Mouse (Mus musculus) cortical plate, adult 2 months (tissue): ENCODE results near the gene Irgm2.

Experiments
- CTCF ChIP-seq: fragments of 200-500 bp; IDR thresholded peaks from 2 replicates; pipeline ENCODE4 v1.5.1; 2011; ENCODE audit warnings: mild to moderate bottlenecking, control low read depth, low read length; ENCODE audit not compliant: insufficient read depth; ENCODE audit errors: extremely low read depth
- POLR2A ChIP-seq: fragments of 200-500 bp; IDR thresholded peaks from 2 replicates; pipeline ENCODE4 v1.6.1; 2011; ENCODE audit warnings: mild to moderate bottlenecking, low read length, control low read depth; ENCODE audit not compliant: insufficient read depth; ENCODE audit errors: extremely low read depth

DNA sequence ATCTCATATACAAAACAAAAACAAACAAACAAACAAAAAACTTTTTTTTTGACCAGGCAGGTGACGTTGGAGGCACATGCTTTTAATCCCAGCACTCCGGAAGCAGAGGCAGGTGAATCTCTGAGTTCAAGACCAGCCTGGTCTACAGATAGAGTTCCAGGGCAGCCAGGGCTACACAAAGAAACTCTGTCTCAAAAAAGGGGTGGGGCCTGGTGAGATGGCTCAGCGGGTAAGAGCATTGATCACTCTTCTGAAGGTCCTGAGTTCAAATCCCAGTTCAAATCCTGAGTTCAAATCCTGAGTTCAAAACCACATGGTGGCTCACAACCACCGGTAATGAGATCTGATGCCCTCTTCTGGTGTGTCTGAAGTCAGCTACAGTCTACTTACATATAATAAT lies 62.4 kb downstream of the Irgm2 start:
- TF ChIP-seq POLR2A: no peak
- TF ChIP-seq CTCF: no peak
